Mouse (Mus musculus): ENCODE results near the gene Gdap2.

- no peak for TF ChIP-seq TAL1 (IDR thresholded peaks at IDR 0.05; ENCODE audit: low read length)
- TF ChIP-seq GATA1 (IDR thresholded peaks at IDR 0.05; ENCODE audit: low read length), result no peak
These were observed 44.8 kb downstream of the Gdap2 start for GRCm38 (mm10) chr3:100206973-100207372.
